Mouse (Mus musculus) neural tube, embryonic 12.5 days (tissue): Measurements from ENCODE around the gene Eefsec. TPM values are rescaled to one million over a fixed set of nuclear protein-coding genes. Genes with fewer than 3 reads are reported as not detected.

Source experiments
- ATAC-seq: fragments of 200-750 bp; cut with Nextera tagmentation; 2 replicates; pipeline ENCODE4 v1.8.0; 2017; ENCODE audit warnings: low read depth, mild to moderate bottlenecking, moderate TSS enrichment, moderate library complexity; ENCODE audit not compliant: low FRiP score
- H3K27ac ChIP-seq: fragments of 300-500 bp; sonication (generic); 2 replicates; pipeline ENCODE4 v1.5.1; 2016
- H3K27me3 ChIP-seq: fragments of 300-500 bp; sonication (generic); replicated peaks from 2 replicates; pipeline ENCODE4 v1.6.1; 2016; ENCODE audit warnings: mild to moderate bottlenecking
- H3K36me3 ChIP-seq: fragments of 300-500 bp; sonication (generic); 2 replicates; pipeline ENCODE4 v1.6.1; 2016; ENCODE audit warnings: mild to moderate bottlenecking
- H3K4me1 ChIP-seq: fragments of 300-500 bp; sonication (generic); 2 replicates; pipeline ENCODE4 v1.6.1; 2016
- H3K4me2 ChIP-seq: fragments of 300-500 bp; sonication (generic); replicated peaks from 2 replicates; pipeline ENCODE4 v1.6.1; 2016; ENCODE audit warnings: mild to moderate bottlenecking
- H3K4me3 ChIP-seq: fragments of 300-500 bp; sonication (generic); 2 replicates; pipeline ENCODE4 v1.5.1; 2016
- H3K9ac ChIP-seq: fragments of 300-500 bp; sonication (generic); 2 replicates; pipeline ENCODE4 v1.6.1; 2016; ENCODE audit warnings: mild to moderate bottlenecking
- H3K9me3 ChIP-seq: fragments of 300-500 bp; sonication (generic); 2 replicates; pipeline ENCODE4 v1.6.1; 2016; ENCODE audit warnings: mild to moderate bottlenecking
- WGBS: fragments of 180-500 bp; shearing (Covaris S2); methylation state at CpG from one replicate; pipeline ENCODE4 v1.1.7; 2016; 5-methylcytosine and 5-hydroxymethylcytosine counted together
- polyA plus RNA-seq: library from polyadenylated mRNA; unstranded; fragments of >200 nt; fragmentation: Nextera tagmentation; extraction: Ambion mirVana; gene quantifications from 2 replicates; pipeline ENCODE4 v1.2.1, GENCODE M21; 2016

The Eefsec gene
- polyA plus RNA-seq, 1 experiment from 2014 or later, result 29.2 TPM

- Histone ChIP-seq H3K4me1 (no peaks in the 10 kb centered on the region), H3K4me2 (no peak overlapping the region), H3K9ac (no peak overlapping the region), H3K27me3 (no peaks in the 10 kb centered on the region), H3K36me3 (no peaks in the 10 kb centered on the region), H3K27ac (no peak overlapping the region), H3K4me3 (no peak overlapping the region), H3K9me3 (no peaks in the 10 kb centered on the region)
- ATAC-seq, result no peak
- WGBS, result 72% methylated on average over 2 of the region's 2 CpGs
Measured at GRCm38 (mm10) chr6:88397985-88398384, 48.4 kb downstream of the Eefsec start.

GRCm38 (mm10) chr6:88388946-88389345 lies 57.4 kb downstream of the Eefsec start:
- H3K36me3 ChIP-seq, result no peaks in the 10 kb centered on the region
- peaks cover 21% of the 10 kb centered on the region for H3K4me1 ChIP-seq
- H3K27me3 ChIP-seq, result no peaks in the 10 kb centered on the region
- no peak overlapping the region for H3K4me2 ChIP-seq
- 70% methylated on average over 5 of the region's 5 CpGs for WGBS
- H3K27ac ChIP-seq, result no peak overlapping the region
- H3K4me3 ChIP-seq, result no peak overlapping the region
- H3K9me3 ChIP-seq, result no peaks in the 10 kb centered on the region
- no peak overlapping the region for H3K9ac ChIP-seq
- no peak for ATAC-seq

- WGBS, result 40% methylated on average over 8 of the region's 8 CpGs
- peak; percentile 63 for ATAC-seq
- H3K27ac ChIP-seq, result peak overlapping the region; percentile 67; the same call in 1 of the 2 replicates
Measured at GRCm38 (mm10) chr6:88387836-88388724, 58.3 kb downstream of the Eefsec start.

GRCm38 (mm10) chr6:88384420-88385053 lies 61.8 kb downstream of the Eefsec start:
- WGBS, result 74% methylated on average over 8 of the region's 8 CpGs
- H3K4me3 ChIP-seq, result no peak overlapping the region
- no peak overlapping the region for H3K27ac ChIP-seq
- no peaks in the 10 kb centered on the region for H3K36me3 ChIP-seq
- no peak for ATAC-seq
- peaks cover 18% of the 10 kb centered on the region for H3K4me1 ChIP-seq
- H3K9ac ChIP-seq, result no peak overlapping the region
- H3K9me3 ChIP-seq, result no peaks in the 10 kb centered on the region
- no peak overlapping the region for H3K4me2 ChIP-seq
- H3K27me3 ChIP-seq, result no peaks in the 10 kb centered on the region

More at GRCm38 (mm10) chr6:88387836-88388724, 58.3 kb downstream of the Eefsec start:
- H3K27me3 ChIP-seq, result no peaks in the 10 kb centered on the region
- no peak overlapping the region for H3K9ac ChIP-seq
- no peak overlapping the region; the same call in 1 of the 2 replicates for H3K4me2 ChIP-seq
- H3K4me3 ChIP-seq, result no peak overlapping the region
- H3K36me3 ChIP-seq, result no peaks in the 10 kb centered on the region
- peaks cover 21% of the 10 kb centered on the region for H3K4me1 ChIP-seq
- no peaks in the 10 kb centered on the region for H3K9me3 ChIP-seq

- Histone ChIP-seq H3K9ac (no peak overlapping the region), H3K4me3 (no peak overlapping the region), H3K27ac (no peak overlapping the region), H3K36me3 (no peaks in the 10 kb centered on the region), H3K4me2 (no peak overlapping the region), H3K9me3 (no peaks in the 10 kb centered on the region), H3K4me1 (peaks cover 15% of the 10 kb centered on the region), H3K27me3 (no peaks in the 10 kb centered on the region)
- no peak for ATAC-seq
Measured at GRCm38 (mm10) chr6:88383734-88384133, 62.6 kb downstream of the Eefsec start.

- Histone ChIP-seq H3K4me1 (no peaks in the 10 kb centered on the region), H3K27me3 (no peaks in the 10 kb centered on the region), H3K9me3 (no peaks in the 10 kb centered on the region), H3K36me3 (no peaks in the 10 kb centered on the region), H3K9ac (no peak overlapping the region), H3K4me2 (no peak overlapping the region), H3K4me3 (no peak overlapping the region), H3K27ac (no peak overlapping the region)
- no peak for ATAC-seq
- WGBS, result 54% methylated on average over 3 of the region's 3 CpGs
Measured at GRCm38 (mm10) chr6:88379756-88380155, 66.6 kb downstream of the Eefsec start.

GRCm38 (mm10) chr6:88378829-88379228 lies 67.5 kb downstream of the Eefsec start:
- Histone ChIP-seq H3K4me1 (no peaks in the 10 kb centered on the region), H3K9ac (no peak overlapping the region), H3K27ac (no peak overlapping the region), H3K27me3 (no peaks in the 10 kb centered on the region), H3K4me3 (no peak overlapping the region), H3K9me3 (no peaks in the 10 kb centered on the region), H3K4me2 (no peak overlapping the region), H3K36me3 (no peaks in the 10 kb centered on the region)
- WGBS, result 95% methylated on average over 1 of the region's 1 CpGs
- no peak for ATAC-seq

- no peak for ATAC-seq
- no peak overlapping the region for H3K4me2 ChIP-seq
- H3K4me1 ChIP-seq, result peaks cover 6% of the 10 kb centered on the region; the same call in 1 of the 2 replicates
- H3K27ac ChIP-seq, result no peak overlapping the region
- H3K36me3 ChIP-seq, result no peaks in the 10 kb centered on the region
- no peaks in the 10 kb centered on the region for H3K27me3 ChIP-seq
- no peak overlapping the region for H3K4me3 ChIP-seq
- 76% methylated on average over 7 of the region's 7 CpGs for WGBS
- no peak overlapping the region for H3K9ac ChIP-seq
- H3K9me3 ChIP-seq, result no peaks in the 10 kb centered on the region
Measured at GRCm38 (mm10) chr6:88374247-88374646, 72.1 kb downstream of the Eefsec start.

GRCm38 (mm10) chr6:88369851-88370635 lies 76.3 kb downstream of the Eefsec start:
- Histone ChIP-seq H3K9me3 (no peaks in the 10 kb centered on the region), H3K27me3 (no peaks in the 10 kb centered on the region), H3K27ac (no peak overlapping the region), H3K4me2 (no peak overlapping the region), H3K4me3 (no peak overlapping the region), H3K4me1 (peaks cover 6% of the 10 kb centered on the region; the same call in 1 of the 2 replicates), H3K36me3 (no peaks in the 10 kb centered on the region), H3K9ac (no peak overlapping the region)
- 69% methylated on average over 8 of the region's 8 CpGs for WGBS
- no peak for ATAC-seq

GRCm38 (mm10) chr6:88363475-88364012 lies 82.8 kb downstream of the Eefsec start:
- Histone ChIP-seq H3K27me3 (no peaks in the 10 kb centered on the region), H3K9ac (no peak overlapping the region), H3K36me3 (no peaks in the 10 kb centered on the region), H3K9me3 (no peaks in the 10 kb centered on the region), H3K4me1 (no peaks in the 10 kb centered on the region), H3K4me2 (no peak overlapping the region), H3K27ac (no peak overlapping the region), H3K4me3 (no peak overlapping the region)
- no peak for ATAC-seq
- WGBS, result 67% methylated on average over 1 of the region's 1 CpGs

- Histone ChIP-seq H3K27ac (no peak overlapping the region), H3K9ac (no peak overlapping the region), H3K27me3 (no peaks in the 10 kb centered on the region), H3K9me3 (no peaks in the 10 kb centered on the region), H3K4me1 (no peaks in the 10 kb centered on the region), H3K4me2 (no peak overlapping the region), H3K4me3 (no peak overlapping the region), H3K36me3 (no peaks in the 10 kb centered on the region)
- ATAC-seq, result no peak
- 100% methylated on average over 1 of the region's 1 CpGs for WGBS
Measured at GRCm38 (mm10) chr6:88361096-88361495, 85.2 kb downstream of the Eefsec start.

GRCm38 (mm10) chr6:88358210-88358609 lies 88.1 kb downstream of the Eefsec start:
- H3K9ac ChIP-seq, result no peak overlapping the region
- no peaks in the 10 kb centered on the region; the same call in 1 of the 2 replicates for H3K36me3 ChIP-seq
- no peak overlapping the region for H3K27ac ChIP-seq
- no peak for ATAC-seq
- no peaks in the 10 kb centered on the region for H3K27me3 ChIP-seq
- H3K9me3 ChIP-seq, result no peaks in the 10 kb centered on the region
- no peak overlapping the region for H3K4me2 ChIP-seq
- no peaks in the 10 kb centered on the region for H3K4me1 ChIP-seq
- H3K4me3 ChIP-seq, result no peak overlapping the region
